Mouse (Mus musculus) macrophage (primary cell): ENCODE results near the gene Slc38a9. TPM values are rescaled to one million over a fixed set of nuclear protein-coding genes. Genes with fewer than 3 reads are reported as not detected.

Experiments
- H3K27ac ChIP-seq: fragments of 350-480 bp; formaldehyde crosslinking; 2 replicates; pipeline ENCODE4 v1.9.0; 2021
- H3K36me3 ChIP-seq: fragments of 350-480 bp; formaldehyde crosslinking; 2 replicates; pipeline ENCODE4 v1.9.0; 2021; ENCODE audit errors: inconsistent target
- H3K4me3 ChIP-seq: fragments of 350-480 bp; formaldehyde crosslinking; 2 replicates; pipeline ENCODE4 v1.9.0; 2021; ENCODE audit errors: inconsistent target
- H3K79me2 ChIP-seq: fragments of 350-480 bp; formaldehyde crosslinking; 2 replicates; pipeline ENCODE4 v1.9.0; 2021; ENCODE audit errors: inconsistent target
- WGBS: methylation state at CpG from one replicate; pipeline ENCODE4 v1.1.7; 2026; ENCODE audit warnings: inconsistent platforms; ENCODE audit not compliant: missing documents; 5-methylcytosine and 5-hydroxymethylcytosine counted together
- polyA plus RNA-seq: library from polyadenylated mRNA; stranded (reverse); fragments of 250-400 nt; gene quantifications from 3 replicates; pipeline ENCODE4 v1.2.4, GENCODE M21; 2018; ENCODE audit warnings: inconsistent platforms

The Slc38a9 gene
- polyA plus RNA-seq, 1 experiment from 2014 or later: 15.2 TPM

- Histone ChIP-seq H3K4me3 (no peak overlapping the region), H3K27ac (no peak overlapping the region), H3K79me2 (no peaks in the 10 kb centered on the region), H3K36me3 (no peaks in the 10 kb centered on the region)
- WGBS: 83% methylated on average over 15 of the region's 15 CpGs
Observed at GRCm38 (mm10) chr13:112759777-112760537, 99.4 kb downstream of the Slc38a9 start.

GRCm38 (mm10) chr13:112760538-112760881 lies 100.0 kb downstream of the Slc38a9 start:
- H3K79me2 ChIP-seq: no peaks in the 10 kb centered on the region
- no peak overlapping the region for H3K27ac ChIP-seq
- no peak overlapping the region for H3K4me3 ChIP-seq
- H3K36me3 ChIP-seq: no peaks in the 10 kb centered on the region
- 0% methylated on average over 1 of the region's 1 CpGs for WGBS

GRCm38 (mm10) chr13:112761787-112762186 lies 101.2 kb downstream of the Slc38a9 start:
- no peaks in the 10 kb centered on the region for H3K36me3 ChIP-seq
- no peaks in the 10 kb centered on the region for H3K79me2 ChIP-seq
- no peak overlapping the region for H3K27ac ChIP-seq
- 27% methylated on average over 1 of the region's 1 CpGs for WGBS
- no peak overlapping the region for H3K4me3 ChIP-seq

GRCm38 (mm10) chr13:112762548-112762947 lies 102.0 kb downstream of the Slc38a9 start:
- Histone ChIP-seq H3K36me3 (no peaks in the 10 kb centered on the region), H3K27ac (no peak overlapping the region), H3K79me2 (no peaks in the 10 kb centered on the region), H3K4me3 (no peak overlapping the region)
- 100% methylated on average over 4 of the region's 4 CpGs for WGBS

GRCm38 (mm10) chr13:112763531-112764091 lies 103.1 kb downstream of the Slc38a9 start:
- 88% methylated on average over 10 of the region's 10 CpGs for WGBS

GRCm38 (mm10) chr13:112764556-112764955 lies 104.0 kb downstream of the Slc38a9 start:
- H3K27ac ChIP-seq: no peak overlapping the region
- H3K36me3 ChIP-seq: no peaks in the 10 kb centered on the region
- no peaks in the 10 kb centered on the region for H3K79me2 ChIP-seq
- no peak overlapping the region for H3K4me3 ChIP-seq
- WGBS: 94% methylated on average over 5 of the region's 5 CpGs

More at GRCm38 (mm10) chr13:112763531-112764091, 103.1 kb downstream of the Slc38a9 start:
- no peak overlapping the region for H3K4me3 ChIP-seq
- no peaks in the 10 kb centered on the region for H3K36me3 ChIP-seq
- no peaks in the 10 kb centered on the region for H3K79me2 ChIP-seq
- H3K27ac ChIP-seq: no peak overlapping the region

GRCm38 (mm10) chr13:112765654-112766053 lies 105.1 kb downstream of the Slc38a9 start:
- no peak overlapping the region for H3K27ac ChIP-seq
- 49% methylated on average over 3 of the region's 3 CpGs for WGBS
- H3K4me3 ChIP-seq: no peak overlapping the region

GRCm38 (mm10) chr13:112770528-112771328 lies 110.2 kb downstream of the Slc38a9 start:
- H3K79me2 ChIP-seq: no peaks in the 10 kb centered on the region
- H3K4me3 ChIP-seq: no peak overlapping the region
- no peak overlapping the region for H3K27ac ChIP-seq
- no peaks in the 10 kb centered on the region for H3K36me3 ChIP-seq
- 49% methylated on average over 10 of the region's 11 CpGs for WGBS

More at GRCm38 (mm10) chr13:112765654-112766053, 105.1 kb downstream of the Slc38a9 start:
- Histone ChIP-seq H3K36me3 (no peaks in the 10 kb centered on the region), H3K79me2 (no peaks in the 10 kb centered on the region)

- Histone ChIP-seq H3K27ac (no peak overlapping the region), H3K36me3 (no peaks in the 10 kb centered on the region), H3K4me3 (no peak overlapping the region), H3K79me2 (no peaks in the 10 kb centered on the region)
- WGBS: 30% methylated on average over 15 of the region's 15 CpGs
Observed at GRCm38 (mm10) chr13:112771447-112772208, 111.1 kb downstream of the Slc38a9 start.

- no peaks in the 10 kb centered on the region for H3K79me2 ChIP-seq
- WGBS: 78% methylated on average over 11 of the region's 11 CpGs
- H3K27ac ChIP-seq: no peak overlapping the region
Observed at GRCm38 (mm10) chr13:112772252-112772651, 111.7 kb downstream of the Slc38a9 start.

GRCm38 (mm10) chr13:112772861-112773260 lies 112.3 kb downstream of the Slc38a9 start:
- WGBS: 81% methylated on average over 14 of the region's 14 CpGs
- H3K79me2 ChIP-seq: no peaks in the 10 kb centered on the region
- no peak overlapping the region for H3K4me3 ChIP-seq
- H3K36me3 ChIP-seq: no peaks in the 10 kb centered on the region
- H3K27ac ChIP-seq: no peak overlapping the region

More at GRCm38 (mm10) chr13:112772252-112772651, 111.7 kb downstream of the Slc38a9 start:
- no peaks in the 10 kb centered on the region for H3K36me3 ChIP-seq
- no peak overlapping the region for H3K4me3 ChIP-seq

GRCm38 (mm10) chr13:112773991-112774675 lies 113.6 kb downstream of the Slc38a9 start:
- H3K4me3 ChIP-seq: no peak overlapping the region
- no peak overlapping the region for H3K27ac ChIP-seq
- H3K36me3 ChIP-seq: no peaks in the 10 kb centered on the region
- 100% methylated on average over 3 of the region's 3 CpGs for WGBS
- no peaks in the 10 kb centered on the region for H3K79me2 ChIP-seq

- H3K79me2 ChIP-seq: no peaks in the 10 kb centered on the region
- no peak overlapping the region for H3K27ac ChIP-seq
- 95% methylated on average over 10 of the region's 10 CpGs for WGBS
- H3K4me3 ChIP-seq: no peak overlapping the region
- H3K36me3 ChIP-seq: no peaks in the 10 kb centered on the region
Observed at GRCm38 (mm10) chr13:112775856-112776255, 115.3 kb downstream of the Slc38a9 start.

- Histone ChIP-seq H3K27ac (no peak overlapping the region), H3K4me3 (no peak overlapping the region), H3K36me3 (no peaks in the 10 kb centered on the region), H3K79me2 (no peaks in the 10 kb centered on the region)
- WGBS: 82% methylated on average over 5 of the region's 5 CpGs
Observed at GRCm38 (mm10) chr13:112778407-112778806, 117.9 kb downstream of the Slc38a9 start.
